Mouse (Mus musculus) intestine, embryonic 14.5 days (tissue): ENCODE data around the gene Kif6. TPM values are rescaled to one million over a fixed set of nuclear protein-coding genes. Genes with fewer than 3 reads are reported as not detected.
A peak's percentile ranks its signal among the peaks of the same experiment; 100 is the strongest.

Experiments
- ATAC-seq: fragments of 200-750 bp; cut with Nextera tagmentation; replicated peaks from 2 replicates; pipeline ENCODE4 v1.8.0; 2017; ENCODE audit warnings: low read depth, moderate number of reproducible peaks, moderate TSS enrichment, moderate library complexity; ENCODE audit not compliant: low FRiP score, low TSS enrichment
- DNase-seq: peaks from one replicate; pipeline ENCODE4 v3.0.0-alpha.2; 2018; ENCODE audit warnings: low spot score
- H3K27ac ChIP-seq: fragments of 300-500 bp; sonication (generic); 2 replicates; pipeline ENCODE4 v1.5.1; 2014; ENCODE audit warnings: low read depth, mild to moderate bottlenecking, control low read depth
- H3K27me3 ChIP-seq: fragments of 300-500 bp; sonication (generic); replicated peaks from 2 replicates; pipeline ENCODE4 v1.6.1; 2014; ENCODE audit warnings: low read length, control low read depth; ENCODE audit not compliant: control insufficient read depth, insufficient read depth
- H3K36me3 ChIP-seq: fragments of 300-500 bp; sonication (generic); 2 replicates; pipeline ENCODE4 v1.6.1; 2014; ENCODE audit warnings: low read length, control low read depth; ENCODE audit not compliant: control insufficient read depth, insufficient read depth
- H3K4me1 ChIP-seq: fragments of 300-500 bp; sonication (generic); replicated peaks from 2 replicates; pipeline ENCODE4 v1.6.1; 2014; ENCODE audit warnings: low read length, control low read depth, mixed read lengths; ENCODE audit not compliant: control insufficient read depth, insufficient read depth
- H3K4me2 ChIP-seq: fragments of 300-500 bp; sonication (generic); 2 replicates; pipeline ENCODE4 v1.6.1; 2014; ENCODE audit warnings: low read length
- H3K4me3 ChIP-seq: fragments of 300-500 bp; sonication (generic); 2 replicates; pipeline ENCODE4 v1.5.1; 2014; ENCODE audit warnings: low read depth, low read length, control low read depth, mixed read lengths
- H3K9ac ChIP-seq: fragments of 300-500 bp; sonication (generic); 2 replicates; pipeline ENCODE4 v1.6.1; 2014; ENCODE audit warnings: mild to moderate bottlenecking, low read length
- H3K9me3 ChIP-seq: fragments of 300-500 bp; sonication (generic); 2 replicates; pipeline ENCODE4 v1.6.1; 2016; ENCODE audit warnings: low read length, control low read depth; ENCODE audit not compliant: control insufficient read depth
- WGBS: fragments of 180-500 bp; shearing (Covaris S2); extraction: QIAGEN DNeasy Blood & Tissue Kit; methylation state at CpG from one replicate; pipeline ENCODE4 v1.1.7; 2014; 5-methylcytosine and 5-hydroxymethylcytosine counted together
- polyA plus RNA-seq: library from polyadenylated mRNA; unstranded; fragments of >200 nt; fragmentation: Nextera tagmentation; extraction: Ambion mirVana; gene quantifications from 2 replicates; pipeline ENCODE4 v1.2.1, GENCODE M21; 2014

Kif6 gene
- polyA plus RNA-seq, 1 experiment from 2014 or later = 1.7 TPM

- ATAC-seq = no peak
- Histone ChIP-seq H3K9me3 (no peaks in the 10 kb centered on the region), H3K27me3 (no peaks in the 10 kb centered on the region), H3K27ac (no peak overlapping the region), H3K4me3 (no peak overlapping the region), H3K4me1 (no peaks in the 10 kb centered on the region), H3K4me2 (no peak overlapping the region), H3K36me3 (no peaks in the 10 kb centered on the region), H3K9ac (no peak overlapping the region)
- DNase-seq = no peak
- WGBS = 77% methylated on average over 6 of the region's 6 CpGs
Observed at GRCm38 (mm10) chr17:49671921-49672339, 57.0 kb downstream of the Kif6 start.

GRCm38 (mm10) chr17:49672421-49672820 lies 57.5 kb downstream of the Kif6 start:
- DNase-seq (no peak), ATAC-seq (no peak)
- no peak overlapping the region for H3K9ac ChIP-seq
- H3K27ac ChIP-seq = no peak overlapping the region
- no peaks in the 10 kb centered on the region for H3K36me3 ChIP-seq
- H3K9me3 ChIP-seq = no peaks in the 10 kb centered on the region
- H3K27me3 ChIP-seq = no peaks in the 10 kb centered on the region
- 90% methylated on average over 5 of the region's 5 CpGs for WGBS
- H3K4me2 ChIP-seq = no peak overlapping the region
- no peaks in the 10 kb centered on the region for H3K4me1 ChIP-seq
- H3K4me3 ChIP-seq = no peak overlapping the region

- no peak overlapping the region for H3K4me3 ChIP-seq
- 72% methylated on average over 4 of the region's 4 CpGs for WGBS
- no peak overlapping the region for H3K9ac ChIP-seq
- H3K36me3 ChIP-seq = no peaks in the 10 kb centered on the region
- ATAC-seq (no peak), DNase-seq (no peak)
- H3K27ac ChIP-seq = no peak overlapping the region
- H3K27me3 ChIP-seq = no peaks in the 10 kb centered on the region
- no peaks in the 10 kb centered on the region for H3K4me1 ChIP-seq
- no peaks in the 10 kb centered on the region for H3K9me3 ChIP-seq
- H3K4me2 ChIP-seq = no peak overlapping the region
Observed at GRCm38 (mm10) chr17:49675629-49676028, 60.7 kb downstream of the Kif6 start.

DNA sequence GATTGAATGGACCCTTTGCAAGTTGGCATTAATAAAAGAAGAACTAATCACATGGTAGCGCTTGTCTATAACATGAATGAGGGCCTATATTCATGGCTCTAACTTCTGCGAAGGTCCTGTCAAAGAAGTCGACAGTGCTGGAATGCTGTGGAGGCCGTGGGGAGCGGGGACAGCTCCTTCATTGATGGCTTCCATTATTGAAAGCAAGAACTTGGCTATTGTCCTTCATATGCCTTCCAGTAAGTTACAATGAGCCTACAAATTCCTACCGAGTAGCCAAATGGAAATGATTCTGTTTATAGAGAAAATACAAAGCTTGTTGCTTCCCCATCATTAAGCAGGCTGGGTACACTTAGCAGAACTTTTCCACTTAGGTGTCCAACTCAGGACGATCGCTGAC lies 66.5 kb downstream of the Kif6 start:
- H3K36me3 ChIP-seq = no peaks in the 10 kb centered on the region
- no peaks in the 10 kb centered on the region for H3K4me1 ChIP-seq
- H3K27ac ChIP-seq = no peak overlapping the region
- H3K4me3 ChIP-seq = no peak overlapping the region
- 61% methylated on average over 8 of the region's 8 CpGs for WGBS
- DNase-seq (no peak), ATAC-seq (no peak)
- no peak overlapping the region for H3K4me2 ChIP-seq
- H3K9me3 ChIP-seq = no peaks in the 10 kb centered on the region
- H3K9ac ChIP-seq = no peak overlapping the region
- no peaks in the 10 kb centered on the region for H3K27me3 ChIP-seq

GRCm38 (mm10) chr17:49684146-49684545 lies 69.2 kb downstream of the Kif6 start:
- ATAC-seq = no peak
- H3K4me2 ChIP-seq = no peak overlapping the region
- WGBS = 12% methylated on average over 2 of the region's 2 CpGs
- DNase-seq = no peak
- no peak overlapping the region for H3K9ac ChIP-seq
- H3K27me3 ChIP-seq = no peaks in the 10 kb centered on the region
- H3K4me1 ChIP-seq = no peaks in the 10 kb centered on the region
- H3K4me3 ChIP-seq = no peak overlapping the region
- H3K36me3 ChIP-seq = no peaks in the 10 kb centered on the region
- H3K27ac ChIP-seq = no peak overlapping the region
- no peaks in the 10 kb centered on the region for H3K9me3 ChIP-seq

- DNase-seq = no peak
Observed at GRCm38 (mm10) chr17:49690607-49691454, 75.9 kb downstream of the Kif6 start.

DNA sequence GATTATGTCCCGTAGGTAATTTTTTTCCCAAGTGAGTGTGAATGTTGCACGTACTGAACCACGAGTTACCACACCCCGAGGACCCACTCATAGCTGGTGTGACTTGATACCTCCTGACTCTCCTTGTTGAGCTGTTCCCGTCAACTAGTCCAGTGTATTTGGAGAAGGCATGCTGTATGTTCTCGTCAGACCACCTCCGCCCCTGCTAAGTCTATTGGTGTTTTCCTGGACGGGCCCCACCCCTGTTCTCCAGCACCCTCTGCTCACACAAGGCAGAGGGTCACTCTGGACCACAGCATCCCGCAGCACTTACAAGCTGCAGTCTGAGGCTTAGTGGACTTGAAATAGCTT lies 76.5 kb downstream of the Kif6 start:
- 70% methylated on average over 9 of the region's 9 CpGs for WGBS
- peak; percentile 55 for ATAC-seq

More at GRCm38 (mm10) chr17:49690607-49691454, 75.9 kb downstream of the Kif6 start:
- peaks cover 7% of the 10 kb centered on the region; the same call in 1 of the 2 replicates for H3K4me1 ChIP-seq
- no peak overlapping the region for H3K4me2 ChIP-seq
- WGBS = 51% methylated on average over 10 of the region's 10 CpGs
- no peak overlapping the region for H3K9ac ChIP-seq
- H3K27ac ChIP-seq = peak overlapping the region; percentile 0; the same call in 1 of the 2 replicates
- no peaks in the 10 kb centered on the region for H3K27me3 ChIP-seq
- H3K4me3 ChIP-seq = no peak overlapping the region
- H3K36me3 ChIP-seq = no peaks in the 10 kb centered on the region
- no peaks in the 10 kb centered on the region for H3K9me3 ChIP-seq
- 0 out of 2 replicates have a peak, but pooled peaks have one; percentile 70 for ATAC-seq

GRCm38 (mm10) chr17:49693206-49693605 lies 78.3 kb downstream of the Kif6 start:
- no peaks in the 10 kb centered on the region for H3K27me3 ChIP-seq
- H3K4me1 ChIP-seq = peaks cover 7% of the 10 kb centered on the region; the same call in 1 of the 2 replicates
- no peak for DNase-seq
- H3K36me3 ChIP-seq = no peaks in the 10 kb centered on the region
- H3K27ac ChIP-seq = no peak overlapping the region
- no peak overlapping the region for H3K4me2 ChIP-seq
- H3K4me3 ChIP-seq = no peak overlapping the region
- H3K9me3 ChIP-seq = no peaks in the 10 kb centered on the region
- 83% methylated on average over 5 of the region's 5 CpGs for WGBS
- no peak overlapping the region for H3K9ac ChIP-seq
- ATAC-seq = no peak

More for the DNA sequence above, 76.5 kb downstream of the Kif6 start:
- peak overlapping the region; percentile 0; the same call in 1 of the 2 replicates for H3K27ac ChIP-seq
- H3K9ac ChIP-seq = no peak overlapping the region
- H3K9me3 ChIP-seq = no peaks in the 10 kb centered on the region
- peak; percentile 51 for DNase-seq
- H3K4me2 ChIP-seq = no peak overlapping the region
- H3K36me3 ChIP-seq = no peaks in the 10 kb centered on the region
- no peak overlapping the region for H3K4me3 ChIP-seq
- H3K27me3 ChIP-seq = no peaks in the 10 kb centered on the region
- peaks cover 7% of the 10 kb centered on the region; the same call in 1 of the 2 replicates for H3K4me1 ChIP-seq

DNA sequence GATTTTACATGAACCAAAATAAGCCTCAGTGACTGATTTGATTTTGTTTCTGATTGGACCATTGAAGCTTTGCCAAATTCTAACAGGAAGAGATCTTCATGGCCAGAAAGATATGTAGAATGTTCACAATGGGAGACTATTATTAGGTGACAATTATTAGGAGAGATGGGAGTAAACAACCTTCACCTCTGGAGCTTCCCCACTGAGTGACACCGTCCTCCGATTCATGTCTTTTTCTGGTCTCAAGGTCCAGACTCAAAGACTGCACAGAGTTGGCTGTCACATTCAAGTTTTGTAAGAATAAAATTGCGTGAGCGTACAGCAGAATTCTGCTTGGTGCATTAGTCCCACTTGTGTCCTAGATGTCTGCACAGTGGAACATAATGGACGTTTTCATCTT lies 82.3 kb downstream of the Kif6 start:
- ATAC-seq = no peak
- no peaks in the 10 kb centered on the region for H3K36me3 ChIP-seq
- DNase-seq = no peak
- no peak overlapping the region for H3K4me2 ChIP-seq
- WGBS = 83% methylated on average over 5 of the region's 5 CpGs
- H3K4me1 ChIP-seq = no peaks in the 10 kb centered on the region; the same call in 1 of the 2 replicates
- H3K9ac ChIP-seq = no peak overlapping the region
- H3K9me3 ChIP-seq = no peaks in the 10 kb centered on the region
- no peak overlapping the region for H3K27ac ChIP-seq
- no peaks in the 10 kb centered on the region for H3K27me3 ChIP-seq
- H3K4me3 ChIP-seq = no peak overlapping the region
